Mouse (Mus musculus) kidney, adult 2 months (tissue): ENCODE data around the gene Fxyd7.

Experiments
- CTCF ChIP-seq: fragments of 200-500 bp; conservative IDR thresholded peaks from 2 replicates; pipeline ENCODE4 v1.5.1; 2011; ENCODE audit warnings: low read depth, mild to moderate bottlenecking, control low read depth, low read length, moderate library complexity, mixed read lengths; ENCODE audit not compliant: insufficient read depth, insufficient read length
- POLR2A ChIP-seq: fragments of 200-500 bp; IDR thresholded peaks from one replicate; pipeline ENCODE4 v1.6.1; 2011; ENCODE audit warnings: low read depth, low read length, control low read depth

GRCm38 (mm10) chr7:31059108-31059507 lies 7.8 kb upstream of the Fxyd7 start, which contains the start of gene Lgi4:
- TF ChIP-seq CTCF (peak; percentile 95), POLR2A (no peak)
